Mouse (Mus musculus) olfactory bulb, adult 2 months (tissue): Measurements from ENCODE around the gene Col4a3bp. TPM values are rescaled to one million over a fixed set of nuclear protein-coding genes. Genes with fewer than 3 reads are reported as not detected.
A peak's percentile ranks its signal among the peaks of the same experiment; 100 is the strongest.
"Not testable (repeated sequence)": the region's sequence is repeated elsewhere in the genome, so short reads cannot be mapped to it uniquely, and the experiment has no call there.

Source experiments
- H3K27ac ChIP-seq: fragments of 200-500 bp; 2 replicates; pipeline ENCODE4 v1.5.1; 2012; ENCODE audit warnings: low read depth, low read length; ENCODE audit not compliant: insufficient read depth
- H3K4me1 ChIP-seq: fragments of 200-500 bp; 2 replicates; pipeline ENCODE4 v1.6.1; 2012; ENCODE audit warnings: low read length; ENCODE audit not compliant: control insufficient read depth, insufficient read depth
- H3K4me3 ChIP-seq: fragments of 200-500 bp; 2 replicates; pipeline ENCODE4 v1.5.1; 2012; ENCODE audit warnings: mild to moderate bottlenecking, low read depth, low read length, moderate library complexity; ENCODE audit not compliant: insufficient read depth
- CTCF ChIP-seq: fragments of 200-500 bp; IDR thresholded peaks from 2 replicates; pipeline ENCODE4 v1.5.1; 2012; ENCODE audit warnings: low read depth, mild to moderate bottlenecking, low read length, moderate library complexity; ENCODE audit not compliant: insufficient read depth
- POLR2A ChIP-seq: fragments of 200-500 bp; IDR thresholded peaks from 2 replicates; pipeline ENCODE4 v1.6.1; 2012; ENCODE audit warnings: mild to moderate bottlenecking, low read depth, low read length, moderate library complexity; ENCODE audit not compliant: insufficient read depth
- WGBS: fragments of 180-500 bp; shearing (Covaris S2); methylation state at CpG from one replicate; pipeline ENCODE4 v1.1.7; 2018; 5-methylcytosine and 5-hydroxymethylcytosine counted together
- polyA plus RNA-seq: library from polyadenylated mRNA; stranded (reverse); fragments of >200 nt; gene quantifications from 2 replicates; pipeline ENCODE4 v1.2.4, GENCODE M21; 2012; ENCODE audit warnings: low replicate concordance; ENCODE audit not compliant: missing spikeins, insufficient read depth, insufficient read length

Gene Col4a3bp
- polyA plus RNA-seq, 1 experiment = 201 TPM

GRCm38 (mm10) chr13:96656673-96657072 lies 114.3 kb downstream of the Col4a3bp start:
- no peak for TF ChIP-seq CTCF
- TF ChIP-seq POLR2A = no peak
- Histone ChIP-seq H3K4me1 (no peaks in the 10 kb centered on the region; the same call in 1 of the 2 replicates), H3K27ac (no peak overlapping the region), H3K4me3 (no peak overlapping the region)
- 78% methylated on average over 1 of the region's 1 CpGs for WGBS

- Histone ChIP-seq H3K4me3 (no peak overlapping the region), H3K4me1 (peaks cover 2% of the 10 kb centered on the region; the same call in 1 of the 2 replicates), H3K27ac (no peak overlapping the region)
- no peak for TF ChIP-seq CTCF
- no peak for TF ChIP-seq POLR2A
- WGBS = 75% methylated on average over 7 of the region's 7 CpGs
These were observed 116.5 kb downstream of the Col4a3bp start for GRCm38 (mm10) chr13:96658936-96659335.

- Histone ChIP-seq H3K4me3 (no peak overlapping the region), H3K27ac (no peak overlapping the region), H3K4me1 (peaks cover 2% of the 10 kb centered on the region; the same call in 1 of the 2 replicates)
- WGBS = 28% methylated on average over 10 of the region's 10 CpGs
- TF ChIP-seq CTCF = no peak
- TF ChIP-seq POLR2A = no peak
These were observed 117.9 kb downstream of the Col4a3bp start for GRCm38 (mm10) chr13:96660095-96660860.

- 96% methylated on average over 4 of the region's 4 CpGs for WGBS
- peaks cover 11% of the 10 kb centered on the region; the same call in 1 of the 2 replicates for H3K4me1 ChIP-seq
- H3K4me3 ChIP-seq, H3K27ac ChIP-seq: not testable (repeated sequence)
These were observed 120.7 kb downstream of the Col4a3bp start for GRCm38 (mm10) chr13:96663120-96663519.

GRCm38 (mm10) chr13:96664419-96664974 lies 122.1 kb downstream of the Col4a3bp start:
- WGBS = 90% methylated on average over 7 of the region's 7 CpGs
- H3K4me3 ChIP-seq = no peak overlapping the region
- TF ChIP-seq POLR2A (no peak), CTCF (no peak)

GRCm38 (mm10) chr13:96670019-96670405 lies 127.6 kb downstream of the Col4a3bp start:
- H3K4me3 ChIP-seq = peak overlapping the region; percentile 71
- WGBS = 2% methylated on average over 13 of the region's 13 CpGs
- H3K27ac ChIP-seq = 0 out of 2 replicates have a peak overlapping the region, but pooled peaks have one; percentile 72
- TF ChIP-seq CTCF = no peak
- no peak for TF ChIP-seq POLR2A
- peaks cover 11% of the 10 kb centered on the region; the same call in 1 of the 2 replicates for H3K4me1 ChIP-seq

More at GRCm38 (mm10) chr13:96664419-96664974, 122.1 kb downstream of the Col4a3bp start:
- no peak overlapping the region for H3K27ac ChIP-seq
- H3K4me1 ChIP-seq = peaks cover 13% of the 10 kb centered on the region; the same call in 1 of the 2 replicates

GRCm38 (mm10) chr13:96670406-96671077 lies 128.1 kb downstream of the Col4a3bp start, which contains the start of gene Hmgcr:
Gene Hmgcr (minus strand): TSS chr13:96670936.
- Histone ChIP-seq H3K4me1 (peaks cover 11% of the 10 kb centered on the region; the same call in 1 of the 2 replicates), H3K27ac (peak within 1 kb of the TSS; percentile 72), H3K4me3 (peak within 1 kb of the TSS; percentile 71)
- WGBS = under 1% methylated on average over 70 of the region's 70 CpGs
- TF ChIP-seq CTCF (no peak), POLR2A (peak; percentile 79)

- Histone ChIP-seq H3K4me3 (peak overlapping the region; percentile 71), H3K4me1 (peaks cover 7% of the 10 kb centered on the region; the same call in 1 of the 2 replicates), H3K27ac (peak overlapping the region; percentile 71)
- TF ChIP-seq POLR2A (no peak), CTCF (no peak)
- 12% methylated on average over 31 of the region's 31 CpGs for WGBS
These were observed 128.9 kb downstream of the Col4a3bp start for GRCm38 (mm10) chr13:96671078-96671905.

GRCm38 (mm10) chr13:96671906-96672234 lies 129.5 kb downstream of the Col4a3bp start:
- H3K4me3 ChIP-seq = no peak overlapping the region
- WGBS = 87% methylated on average over 5 of the region's 5 CpGs
- H3K27ac ChIP-seq = no peak overlapping the region
- H3K4me1 ChIP-seq = peaks cover 7% of the 10 kb centered on the region; the same call in 1 of the 2 replicates
- no peak for TF ChIP-seq POLR2A
